Mouse (Mus musculus): ENCODE measurements around the gene Ndufv1. TPM values are rescaled to one million over a fixed set of nuclear protein-coding genes. Genes with fewer than 3 reads are reported as not detected.
"Not testable (repeated sequence)": the region's sequence is repeated elsewhere in the genome, so short reads cannot be mapped to it uniquely, and the experiment has no call there.

The Ndufv1 gene
- polyA plus RNA-seq, 2 experiments from 2014 or later = 129 to 134 TPM

DNA sequence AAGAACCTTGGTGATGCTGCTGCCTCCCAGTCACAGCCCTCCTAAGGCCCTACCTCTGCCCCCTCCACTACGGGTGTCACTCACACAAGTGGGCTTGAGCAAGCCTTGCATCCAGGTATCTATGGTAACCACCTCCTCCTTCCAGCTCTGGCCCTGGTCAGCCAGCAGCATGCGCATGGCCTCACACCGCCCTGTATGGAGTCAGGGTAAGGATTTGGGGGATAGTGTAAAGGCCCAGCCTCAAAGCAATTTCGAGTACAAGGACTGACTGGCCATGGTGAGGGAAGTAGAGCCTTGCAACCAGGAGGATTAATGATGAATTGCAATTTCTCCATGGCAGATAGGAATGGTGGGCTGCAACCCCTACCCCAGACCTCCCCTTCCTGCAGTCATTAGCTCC, 28.9 kb upstream of the Ndufv1 start:
- not testable (repeated sequence) for ATAC-seq

DNA sequence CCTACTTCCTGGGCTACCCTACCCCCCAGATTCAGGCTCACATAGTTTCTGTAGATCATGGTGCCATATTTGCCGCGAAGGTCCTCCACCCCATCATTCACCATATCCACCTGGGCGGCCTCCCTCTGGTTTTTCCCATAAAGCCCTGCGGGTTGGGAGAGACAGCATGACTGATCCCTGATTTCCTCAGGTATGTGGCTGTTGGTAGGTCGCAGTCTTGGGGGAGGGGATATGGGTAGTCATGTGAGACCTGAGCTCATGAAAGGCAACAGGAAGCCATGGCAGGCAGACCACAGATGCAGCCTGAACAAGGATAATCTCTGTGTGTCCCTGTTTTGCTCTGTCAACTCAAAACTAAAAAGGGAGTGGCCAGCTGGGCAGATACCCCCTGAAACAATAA, 28.3 kb upstream of the Ndufv1 start:
- not testable (repeated sequence) for ATAC-seq

- peak; percentile 93 for ATAC-seq
These were observed 25.2 kb upstream of the Ndufv1 start, which contains the start of gene Gstp1 for GRCm38 (mm10) chr19:4037788-4038232. Gene Gstp1 (minus strand): TSS chr19:4037985.

DNA sequence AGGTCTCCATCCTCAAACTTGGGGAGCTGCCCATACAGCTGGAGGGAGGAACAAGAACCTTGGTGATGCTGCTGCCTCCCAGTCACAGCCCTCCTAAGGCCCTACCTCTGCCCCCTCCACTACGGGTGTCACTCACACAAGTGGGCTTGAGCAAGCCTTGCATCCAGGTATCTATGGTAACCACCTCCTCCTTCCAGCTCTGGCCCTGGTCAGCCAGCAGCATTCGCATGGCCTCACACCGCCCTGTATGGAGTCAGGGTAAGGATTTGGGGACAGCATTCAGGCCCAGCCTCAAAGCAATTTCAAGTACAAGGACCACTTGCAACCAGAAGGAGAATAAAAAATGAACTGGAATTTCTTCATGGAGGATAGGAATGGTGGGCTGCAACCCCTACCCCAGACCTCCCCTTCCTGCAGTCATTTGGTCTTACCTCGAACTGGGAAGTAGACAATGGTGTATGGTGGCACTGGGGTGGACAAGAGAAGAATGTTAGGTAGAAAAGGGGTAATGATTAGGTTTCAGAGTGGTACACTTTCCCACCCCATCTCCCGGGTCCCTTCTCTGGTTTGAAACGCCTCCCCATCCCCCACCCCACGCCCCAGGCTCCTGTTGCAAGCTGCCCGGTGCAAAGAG, 24.7 kb upstream of the Ndufv1 start:
- not testable (repeated sequence) for ATAC-seq

DNA sequence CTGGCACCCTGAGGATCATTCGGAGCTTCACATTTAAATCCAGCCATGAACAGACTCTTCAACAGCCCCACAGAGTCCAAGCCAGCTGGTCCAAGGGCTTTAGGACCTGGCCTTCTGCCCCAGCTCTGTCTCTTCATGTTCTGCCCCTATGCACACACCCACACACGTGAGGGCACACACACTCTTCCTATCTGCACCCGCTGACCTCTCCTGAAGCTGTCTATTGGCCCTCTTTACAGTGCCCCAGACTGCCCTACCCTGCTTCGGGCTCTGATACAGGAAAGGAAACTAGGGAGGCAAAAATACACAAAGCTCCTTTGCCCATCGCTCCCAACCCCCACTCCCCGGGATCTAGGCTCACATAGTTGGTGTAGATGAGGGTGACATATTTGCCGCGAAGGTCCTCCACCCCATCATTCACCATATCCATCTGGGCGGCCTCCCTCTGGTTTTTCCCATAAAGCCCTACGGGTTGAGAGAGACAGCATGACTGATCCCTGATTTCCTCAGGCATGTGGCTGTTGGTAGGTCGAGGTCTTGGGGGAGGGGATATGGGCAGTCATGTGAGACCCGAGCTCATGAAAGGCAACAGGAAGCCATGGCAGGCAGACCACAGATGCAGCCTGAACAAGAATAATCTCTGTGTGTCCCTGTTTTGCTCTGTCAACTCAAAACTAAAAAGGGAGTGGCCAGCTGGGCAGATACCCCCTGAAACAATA, 23.9 kb upstream of the Ndufv1 start:
- no peak for ATAC-seq

GRCm38 (mm10) chr19:4033742-4034141, 21.1 kb upstream of the Ndufv1 start:
- no peak for ATAC-seq

DNA sequence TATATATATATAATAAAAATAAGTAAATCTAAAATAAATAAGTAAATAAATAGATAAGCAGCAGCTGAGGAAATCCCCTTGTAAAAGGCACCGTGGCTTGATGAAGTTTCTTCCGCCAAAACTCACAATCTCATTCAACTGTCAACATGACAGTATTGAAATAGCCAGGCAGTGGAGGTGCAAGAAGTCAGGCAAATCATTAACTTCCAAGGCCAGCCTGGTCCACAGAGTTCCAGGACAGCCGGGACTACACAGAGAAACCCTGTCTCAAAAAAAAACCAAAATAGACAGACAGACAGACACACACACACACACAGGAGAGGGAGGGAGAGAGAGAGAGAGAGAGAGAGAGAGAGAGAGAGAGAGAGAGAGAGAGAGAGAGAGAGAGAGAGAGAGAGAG, 20.7 kb upstream of the Ndufv1 start:
- no peak for ATAC-seq

GRCm38 (mm10) chr19:4032668-4033067, 20.1 kb upstream of the Ndufv1 start:
- no peak for ATAC-seq

DNA sequence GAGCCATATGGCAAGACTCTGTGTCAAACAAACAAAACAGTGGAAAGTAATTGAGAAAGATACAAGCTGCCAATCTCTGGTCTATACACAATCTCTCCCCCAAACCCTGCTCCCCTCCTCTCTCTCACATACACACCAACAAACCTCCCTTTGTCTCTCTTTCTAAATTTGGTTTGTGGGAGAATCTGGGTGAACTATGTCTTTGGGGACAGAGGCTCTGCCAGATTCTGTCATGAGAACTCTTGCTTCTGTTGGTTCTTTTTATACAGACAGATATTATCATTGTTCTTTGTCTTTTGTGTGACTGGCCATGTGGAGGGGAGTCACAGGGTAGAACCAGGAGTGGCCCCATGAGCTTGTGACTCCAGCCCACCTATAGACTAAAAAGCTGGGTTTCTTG, 15.0 kb upstream of the Ndufv1 start:
- no peak for ATAC-seq

DNA sequence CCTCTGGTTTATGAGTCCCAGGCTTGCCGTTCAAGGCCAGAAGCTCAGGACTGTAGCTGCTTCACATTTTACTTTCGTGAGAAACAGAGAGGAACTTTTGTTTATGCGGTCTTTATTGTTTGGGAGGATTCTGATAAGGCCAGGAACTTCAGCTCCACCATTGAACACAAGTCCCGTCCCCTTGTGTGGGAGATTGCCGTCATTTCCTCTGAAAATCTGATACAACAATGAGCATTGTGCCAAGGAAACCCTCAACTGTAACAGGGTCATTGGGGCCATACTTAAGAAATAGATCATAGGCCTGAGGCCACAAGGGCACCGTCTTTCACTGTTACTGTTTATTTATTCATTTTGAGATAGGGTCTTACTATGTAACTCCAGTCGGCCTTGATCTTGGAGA, 10.6 kb upstream of the Ndufv1 start:
- ATAC-seq = no peak

DNA sequence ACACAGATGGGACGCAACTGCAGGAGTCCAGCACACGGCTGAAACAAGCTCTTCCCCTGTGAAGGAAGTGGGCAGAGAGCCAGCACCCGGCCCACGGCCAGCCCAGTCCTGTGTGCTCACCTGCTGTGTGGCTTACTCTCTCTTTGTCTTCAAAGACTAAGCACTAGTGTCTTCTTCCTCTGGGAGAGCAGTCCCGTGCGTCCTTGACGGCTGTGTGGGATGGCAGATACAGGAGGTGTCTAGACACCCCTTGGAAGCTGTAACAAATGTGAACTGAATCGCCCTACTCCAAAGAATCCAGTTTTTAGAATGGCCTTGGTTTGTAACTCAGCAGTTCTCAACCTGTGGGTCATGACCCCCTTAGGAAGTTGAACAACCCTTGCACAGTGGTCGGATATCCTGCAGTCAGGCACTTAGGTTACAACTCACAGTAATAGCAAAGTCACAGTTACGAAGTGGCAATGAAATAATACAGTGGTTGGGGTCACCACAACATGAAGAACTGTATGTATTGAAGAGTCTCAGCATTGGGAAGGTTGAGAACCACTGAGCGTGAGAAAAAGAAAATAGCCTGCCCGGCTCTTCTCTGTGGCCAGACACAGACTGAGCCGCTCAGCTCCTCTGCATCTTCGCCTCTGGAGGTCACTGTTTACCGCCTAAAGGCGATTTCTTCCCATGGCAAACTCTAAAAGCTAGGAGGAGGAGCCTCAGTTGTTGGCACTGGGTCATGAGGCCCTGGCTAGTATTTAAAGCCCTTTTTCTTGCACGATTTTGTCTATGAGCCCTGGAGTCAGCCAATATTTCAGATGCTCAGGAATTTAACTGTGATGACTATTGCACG, 6.4 kb upstream of the Ndufv1 start:
- no peak for ATAC-seq

GRCm38 (mm10) chr19:4017921-4018587, 5.4 kb upstream of the Ndufv1 start:
- ATAC-seq = no peak

- no peak for ATAC-seq
These were observed 3.0 kb upstream of the Ndufv1 start for GRCm38 (mm10) chr19:4015635-4016034.

DNA sequence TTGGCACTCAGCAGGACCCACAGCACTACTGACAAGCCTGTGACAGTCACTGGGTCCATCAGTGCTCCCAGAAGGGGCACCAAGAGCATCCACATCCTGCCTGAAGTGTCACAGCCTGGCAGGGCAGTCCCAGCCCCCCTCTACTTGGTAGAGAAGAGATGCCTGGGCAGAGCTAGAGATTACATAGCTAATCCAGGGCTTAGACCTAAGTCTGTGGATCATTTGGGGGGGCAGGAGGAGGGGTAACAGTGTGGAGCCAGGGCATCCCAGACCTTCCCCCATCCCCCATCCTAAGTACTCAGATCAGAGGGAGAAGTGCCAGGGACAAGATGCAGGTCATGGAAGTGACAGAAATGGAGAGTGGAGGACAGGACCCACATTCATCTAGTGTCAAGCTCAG, 2.2 kb upstream of the Ndufv1 start:
- ATAC-seq = no peak

GRCm38 (mm10) chr19:4013066-4013465, 460 bp upstream of the Ndufv1 start:
- peak; percentile 21 for ATAC-seq

DNA sequence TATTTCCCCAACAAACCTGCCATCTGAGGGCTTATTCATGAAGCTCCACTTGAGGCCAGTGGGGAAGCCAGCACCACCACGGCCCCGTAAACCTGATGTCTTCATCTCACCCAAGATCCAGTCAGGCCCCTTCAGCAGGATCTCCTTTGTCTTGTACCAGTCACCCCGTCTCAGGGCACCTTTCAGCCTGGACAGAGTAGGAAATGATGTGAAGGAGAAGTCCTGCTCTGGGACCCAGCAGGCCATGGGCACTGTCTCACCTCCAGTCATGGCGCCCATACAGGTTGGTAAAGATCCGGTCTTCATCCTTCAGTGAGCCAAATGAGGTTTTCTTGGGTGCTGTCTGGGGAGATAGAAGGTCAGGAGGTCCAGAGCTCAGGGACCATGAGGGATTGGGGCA, 1.5 kb downstream of the Ndufv1 start:
- ATAC-seq = no peak

DNA sequence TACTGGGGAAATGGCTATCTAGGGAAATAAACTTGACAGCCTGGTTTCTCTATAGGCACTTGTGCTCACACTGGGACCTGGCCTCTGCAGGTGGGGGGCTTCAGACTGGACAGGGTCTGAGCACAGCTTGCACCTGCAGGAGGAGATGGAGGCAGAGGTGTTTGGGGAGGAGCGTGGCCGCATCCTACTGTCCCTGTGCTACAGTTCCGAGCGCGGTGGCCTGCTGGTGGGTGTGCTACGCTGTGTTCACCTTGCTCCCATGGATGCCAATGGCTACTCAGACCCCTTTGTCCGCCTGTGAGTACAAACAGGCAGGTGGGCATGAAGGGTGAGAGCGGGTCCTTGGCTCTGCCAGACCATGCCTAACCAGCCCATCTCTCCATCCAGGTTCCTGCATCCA, 6.6 kb downstream of the Ndufv1 start:
- ATAC-seq = no peak

- ATAC-seq = no peak
These were observed 7.5 kb downstream of the Ndufv1 start for GRCm38 (mm10) chr19:4005091-4005490.

DNA sequence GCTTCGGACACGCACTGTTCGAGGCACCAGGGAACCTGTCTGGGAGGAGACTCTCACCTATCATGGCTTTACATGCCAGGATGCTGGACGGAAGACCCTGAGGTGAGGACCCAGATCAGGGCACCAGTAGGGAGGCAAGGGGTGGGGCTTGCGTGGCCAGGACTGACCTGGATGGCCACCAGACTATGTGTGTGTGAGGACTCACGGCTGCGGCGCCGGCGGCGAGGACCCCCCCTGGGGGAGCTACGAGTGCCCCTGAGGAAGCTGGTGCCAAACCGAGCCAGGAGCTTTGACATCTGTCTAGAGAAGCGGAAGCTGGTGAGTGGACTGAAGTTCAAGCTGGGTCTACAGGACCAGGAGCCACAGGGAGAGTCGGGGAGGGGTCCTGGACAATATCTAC, 8.3 kb downstream of the Ndufv1 start:
- ATAC-seq = no peak

GRCm38 (mm10) chr19:4003641-4004040, 9.0 kb downstream of the Ndufv1 start:
- ATAC-seq = no peak

GRCm38 (mm10) chr19:4003112-4003511, 9.5 kb downstream of the Ndufv1 start, which contains the start of gene Doc2g:
Gene Doc2g (plus strand): TSS chr19:4003313.
- ATAC-seq = no peak

GRCm38 (mm10) chr19:4001752-4002151, 10.9 kb downstream of the Ndufv1 start:
- ATAC-seq = no peak
